ENCODE assay signal across 8 mouse cellular contexts in genomic region chr17:23550188-23550791, GRCm38 (mm10). TPM values are rescaled to one million over a fixed set of nuclear protein-coding genes. Genes with fewer than 3 reads are reported as not detected.
DNase-seq lines count a peak whose midpoint lies in the region; ATAC-seq and TF ChIP-seq lines count a peak whose summit lies in the region.

No protein-coding gene starts in this region.

- peaks cover 10% of the 10 kb centered on the region; the same call in 1 of the 2 replicates for H3K36me3 ChIP-seq in hindbrain, embryonic 14.5 days (replicated peaks; ENCODE audit: control insufficient read depth, insufficient read depth)

- under 1% methylated on average over 22 of the region's 22 CpGs for WGBS in hindbrain, embryonic 14.5 days

- CTCF ChIA-PET in Patski (lab: Charles Lee), result interaction anchor here (2.2 kb wide), 2 partner anchors 10 to 13 kb away, joined by 6 to 14 read pairs; partner anchors contain the start of gene Zfp213

- ATAC-seq in Patski, result peak; percentile 66
- ATAC-seq in hindbrain, embryonic 14.5 days (ENCODE audit: low FRiP score), result peak; percentile 79

- peak overlapping the region; percentile 43 for H3K4me3 ChIP-seq in hindbrain, embryonic 14.5 days (replicated peaks; ENCODE audit: low read length)

- peak; percentile 65 for DNase-seq in Patski (ENCODE audit: low read depth, low spot score)
- peak; percentile 96 to 98 for DNase-seq in cerebellum, postnatal 25 days
- peak; percentile 100 for DNase-seq in frontal cortex, postnatal 25 days (ENCODE audit: low spot score in 2 of 2)
- DNase-seq in hindbrain, embryonic 14.5 days (ENCODE audit: low spot score), result peak; percentile 100
- peak; percentile 96 to 99 for DNase-seq in layer of hippocampus, postnatal 36 days
- DNase-seq in lung, postnatal 25 days (ENCODE audit: low spot score), result peak; percentile 94
- peak; percentile 82 for DNase-seq in retina, adult 2 months (ENCODE audit: low read depth, low spot score)
- peak; percentile 91 for DNase-seq in thymus, postnatal 25 days

- peak overlapping the region; percentile 78 for H3K4me2 ChIP-seq in hindbrain, embryonic 14.5 days (replicated peaks)

- no peaks in the 10 kb centered on the region for H3K27me3 ChIP-seq in Patski
- H3K27me3 ChIP-seq in hindbrain, embryonic 14.5 days (ENCODE audit: control insufficient read depth, insufficient read depth, low read length), result no peaks in the 10 kb centered on the region

- in situ Hi-C loops in Patski (cut with MboI; ENCODE audit: low pct_unique_long_range_greater_than_20kb), result loop anchor here (10.0 to 25.0 kb wide), 3 partner anchors 685 to 1838 kb away; partner anchors contain the start of genes Zfp760, Zfp942, Zfp943 and Zfp945

- POLR2A ChIA-PET in Patski (lab: Charles Lee), result interaction anchor here (0.7 to 3.5 kb wide), 2 partner anchors 13 to 49 kb away, joined by 4 to 18 read pairs; partner anchors contain the start of genes Zfp13 and Zfp213

- H3K27ac ChIP-seq in hindbrain, embryonic 14.5 days, result peak overlapping the region; percentile 77

- no peaks in the 10 kb centered on the region for H3K9me3 ChIP-seq in hindbrain, embryonic 14.5 days (ENCODE audit: control insufficient read depth, low read length)

- peaks cover 5% of the 10 kb centered on the region; the same call in 1 of the 2 replicates for H3K4me1 ChIP-seq in hindbrain, embryonic 14.5 days (replicated peaks; ENCODE audit: control insufficient read depth, insufficient read depth, low read length)

- TF ChIP-seq CTCF in Patski (IDR thresholded peaks at IDR 0.05), result no peak

- peak overlapping the region; percentile 62 for H3K9ac ChIP-seq in hindbrain, embryonic 14.5 days

RNA-seq across cellular contexts. Expression of gene Zfp213, which starts 13.7 kb away (rescaled TPM):
- 8.6 TPM for polyA plus RNA-seq in Patski (2021)
- polyA plus RNA-seq in hindbrain, embryonic 14.5 days (2014; fragmentation: Nextera tagmentation; extraction: Ambion mirVana), result 15.4 and 15.6 TPM in 2 replicates
- 1 to 10 TPM; 5.6 to 7.4 TPM for total RNA-seq in layer of hippocampus, postnatal 36 days (2021)

RNA-seq across cellular contexts. Expression of gene Zfp13, which starts 49.0 kb away (rescaled TPM):
- 6.8 TPM for polyA plus RNA-seq in Patski (2021)
- polyA plus RNA-seq in hindbrain, embryonic 14.5 days (2014; fragmentation: Nextera tagmentation; extraction: Ambion mirVana), result 20.3 and 21.4 TPM in 2 replicates
- 10 to 100 TPM; 25.0 to 32.3 TPM for total RNA-seq in layer of hippocampus, postnatal 36 days (2021)

RNA-seq across cellular contexts. Expression of gene Zscan10, which starts 50.4 kb away (rescaled TPM):
- not detected for polyA plus RNA-seq in Patski (2021)
- polyA plus RNA-seq in hindbrain, embryonic 14.5 days (2014; fragmentation: Nextera tagmentation; extraction: Ambion mirVana), result 0.25 and 0.27 TPM in 2 replicates
- total RNA-seq in layer of hippocampus, postnatal 36 days (2021), result not detected

Comparison
In these comparisons a context has a peak if more than half of its experiments do, and no peak if none do; other contexts are left out.
1. Peak in every context shown above with its lines: DNase-seq, ATAC-seq, H3K4me3 ChIP-seq and H3K27ac ChIP-seq.